In genomic region chr3:159733141-159733540, GRCm38 (mm10) we compare ENCODE assay signal across 22 mouse cellular contexts.
"Had no signal": no experiment of that assay in that cellular context is flagged by ENCODE, and none has a peak within 500 bp of the region (broad histone marks: within the 10 kb centered on the region; RNA-seq: fewer than 3 reads in every experiment).

No protein-coding gene starts in this region.

- H3K27ac ChIP-seq: layer of hippocampus, adult 2 months; limb, embryonic 12.5 days; limb, embryonic 15.5 days; liver, embryonic 14.5 days; macrophage; midbrain, embryonic 12.5 days; midbrain, embryonic 15.5 days; neural tube, embryonic 13.5 days had no signal

- H3K4me2 ChIP-seq: limb, embryonic 12.5 days; limb, embryonic 15.5 days; liver, embryonic 11.5 days; lung, embryonic 14.5 days; midbrain, embryonic 12.5 days; midbrain, embryonic 15.5 days; neural tube, embryonic 13.5 days had no signal

- H3K4me3 ChIP-seq: layer of hippocampus, adult 2 months; limb, embryonic 12.5 days; limb, embryonic 15.5 days; midbrain, embryonic 12.5 days; midbrain, embryonic 15.5 days; neural tube, embryonic 13.5 days had no signal

- DNase-seq: kidney, adult 18-20 months; kidney, adult 9 months; kidney, postnatal 14 days; kidney, postnatal 4 days; left cerebral cortex, postnatal 4 days; liver, postnatal 0 days; lung, embryonic 14.5 days; retina, postnatal 1 day; right cerebral cortex, postnatal 14 days; spleen, adult 18-20 months; thymus, adult 2 months; thymus, postnatal 14 days; thymus, postnatal 4 days had no signal

- H3K36me3 ChIP-seq: limb, embryonic 12.5 days; limb, embryonic 15.5 days; midbrain, embryonic 12.5 days; midbrain, embryonic 15.5 days; neural tube, embryonic 13.5 days had no signal

- H3K27me3 ChIP-seq: limb, embryonic 12.5 days; limb, embryonic 15.5 days; midbrain, embryonic 12.5 days; midbrain, embryonic 15.5 days; neural tube, embryonic 13.5 days had no signal
